Mouse (Mus musculus): ENCODE results near the gene Adamtsl3. TPM values are rescaled to one million over a fixed set of nuclear protein-coding genes. Genes with fewer than 3 reads are reported as not detected.

Adamtsl3 gene
- total RNA-seq, 2 experiments from 2014 or later: 6.0 to 6.4 TPM

DNA sequence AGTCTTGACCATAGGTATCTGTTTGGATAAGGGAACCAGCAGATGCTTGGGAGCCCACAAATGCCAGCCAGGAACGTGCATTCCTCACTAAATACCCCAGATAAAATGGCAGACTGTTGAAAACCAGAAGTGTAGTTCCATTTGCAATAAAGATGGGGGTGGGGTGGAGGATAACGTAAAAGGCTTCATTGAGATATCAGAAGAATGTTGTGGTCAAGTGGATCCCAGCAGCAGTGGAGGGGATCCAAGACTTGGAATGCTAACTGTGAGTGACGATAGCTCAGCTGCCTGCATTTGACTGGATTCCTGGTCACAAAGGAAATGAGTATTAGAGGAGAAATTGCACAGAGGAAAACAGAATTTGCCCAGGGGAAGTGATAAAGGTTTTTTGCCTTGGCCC, 87.1 kb downstream of the Adamtsl3 start:
- DNase-seq: peak; percentile 54 to 71

GRCm38 (mm10) chr7:82423602-82424001, 88.1 kb downstream of the Adamtsl3 start:
- DNase-seq: peak; percentile 42 to 48

DNA sequence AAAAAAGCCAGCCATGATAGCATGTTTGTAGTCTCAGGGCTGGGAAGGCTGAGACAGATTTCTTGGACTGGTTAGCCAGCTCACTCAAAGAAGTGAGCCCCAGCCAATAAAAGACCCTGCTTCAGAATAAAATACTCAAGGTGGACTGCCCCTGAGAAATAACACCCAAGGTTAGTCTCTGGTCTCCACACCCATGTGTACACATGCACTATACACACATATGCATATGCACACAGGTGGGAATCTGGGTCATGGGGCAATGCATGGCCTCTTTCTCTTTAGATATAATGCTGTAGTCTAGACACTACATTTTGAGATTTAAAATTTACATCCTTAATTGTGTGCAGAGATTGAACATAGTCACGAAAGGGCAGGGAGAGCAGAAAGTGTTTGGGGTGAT, 88.8 kb downstream of the Adamtsl3 start:
- no peak for DNase-seq

- DNase-seq: peak in 1 of 2 experiments; percentile 34
Observed at GRCm38 (mm10) chr7:82425374-82425773, 89.9 kb downstream of the Adamtsl3 start.

GRCm38 (mm10) chr7:82429447-82429846, 94.0 kb downstream of the Adamtsl3 start:
- DNase-seq: no peak

DNA sequence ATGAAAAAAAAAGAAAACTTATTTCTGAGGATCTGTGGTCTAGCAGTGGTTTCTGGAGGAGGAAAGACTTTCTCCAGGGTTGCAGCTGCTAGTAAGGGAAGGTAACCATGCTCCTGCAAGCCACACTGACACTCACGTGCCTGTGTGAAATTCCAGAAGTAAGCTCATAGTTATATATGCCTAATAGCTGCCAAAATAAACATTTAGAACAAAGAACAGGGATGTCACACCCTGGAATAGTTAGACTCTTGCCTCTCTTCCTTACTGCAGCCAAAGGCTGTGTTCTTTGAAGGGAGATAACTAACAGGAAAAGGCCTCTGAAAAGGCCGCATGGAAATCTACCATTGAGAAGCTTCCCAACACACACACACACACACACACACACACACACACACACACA, 96.1 kb downstream of the Adamtsl3 start:
- no peak for DNase-seq

- DNase-seq: no peak
Observed at GRCm38 (mm10) chr7:82433226-82433625, 97.7 kb downstream of the Adamtsl3 start.

DNA sequence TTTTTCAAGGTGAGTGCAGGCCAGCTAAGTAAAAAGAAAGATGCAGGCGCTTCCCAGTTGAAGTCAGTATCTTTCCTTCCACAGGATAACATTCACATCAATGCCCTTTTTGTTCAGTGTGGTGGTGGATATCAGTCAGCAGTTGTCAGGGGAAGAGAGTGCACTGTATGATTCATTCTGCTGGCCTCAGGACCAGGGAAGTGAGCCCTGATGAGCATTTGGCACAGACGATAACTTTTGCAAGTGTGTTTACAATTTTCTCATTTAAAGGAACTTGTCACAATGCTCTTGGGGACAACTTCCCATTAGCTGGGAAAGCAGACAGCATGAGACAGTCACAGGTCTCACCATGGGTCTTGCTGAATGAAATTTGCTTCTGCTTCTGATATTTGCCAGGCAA, 122.9 kb downstream of the Adamtsl3 start:
- DNase-seq: peak; percentile 24 to 54

DNA sequence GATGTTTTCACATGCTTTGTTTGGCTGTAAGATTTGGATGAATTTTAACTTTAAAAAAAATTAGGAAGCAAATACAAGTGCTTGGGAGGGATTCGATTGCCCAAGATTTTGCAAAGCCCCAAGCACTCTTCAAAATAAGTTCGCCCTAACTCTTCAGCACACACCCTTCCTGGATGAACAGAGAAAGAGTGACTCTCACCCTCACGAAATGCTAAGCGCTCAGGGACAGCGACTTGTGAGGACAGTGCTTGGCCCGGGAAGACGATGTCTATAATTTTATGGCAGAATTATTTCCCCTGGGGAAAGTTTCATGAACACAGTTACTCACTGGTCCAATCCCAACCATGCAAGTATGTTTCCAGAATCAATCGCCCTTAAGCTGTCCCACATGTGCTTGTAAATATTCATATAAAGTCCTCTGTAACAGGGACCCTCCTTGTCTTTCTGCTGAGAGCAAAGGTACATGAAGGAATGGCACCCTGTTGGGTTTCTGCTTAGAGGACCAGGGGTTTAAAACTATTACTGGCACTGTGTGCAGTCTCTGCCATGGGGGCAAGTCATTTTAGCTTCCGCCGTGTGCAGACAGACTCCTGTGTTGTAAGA, 127.5 kb downstream of the Adamtsl3 start:
- peak; percentile 38 to 47 for DNase-seq

DNA sequence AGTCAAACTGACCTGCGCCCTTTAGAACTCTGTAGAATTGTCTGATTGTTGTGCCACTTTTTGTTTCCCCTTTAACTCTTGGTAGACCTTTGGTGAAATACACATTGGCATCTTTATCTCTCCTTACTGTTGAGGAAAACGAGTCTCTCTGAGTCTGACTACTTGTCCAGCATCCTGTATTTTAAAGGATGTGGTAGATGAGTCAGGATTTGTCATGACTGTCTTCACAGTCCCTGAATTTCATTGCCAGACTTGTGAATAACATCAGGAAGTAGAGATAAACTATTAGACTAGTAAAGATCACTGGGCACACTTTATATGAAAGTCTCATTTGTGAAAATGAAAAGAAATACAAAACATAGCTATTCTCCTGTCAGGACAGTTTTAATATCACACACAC, 128.9 kb downstream of the Adamtsl3 start:
- DNase-seq: no peak

- no peak for DNase-seq
Observed at GRCm38 (mm10) chr7:82465437-82465836, 129.9 kb downstream of the Adamtsl3 start.

DNA sequence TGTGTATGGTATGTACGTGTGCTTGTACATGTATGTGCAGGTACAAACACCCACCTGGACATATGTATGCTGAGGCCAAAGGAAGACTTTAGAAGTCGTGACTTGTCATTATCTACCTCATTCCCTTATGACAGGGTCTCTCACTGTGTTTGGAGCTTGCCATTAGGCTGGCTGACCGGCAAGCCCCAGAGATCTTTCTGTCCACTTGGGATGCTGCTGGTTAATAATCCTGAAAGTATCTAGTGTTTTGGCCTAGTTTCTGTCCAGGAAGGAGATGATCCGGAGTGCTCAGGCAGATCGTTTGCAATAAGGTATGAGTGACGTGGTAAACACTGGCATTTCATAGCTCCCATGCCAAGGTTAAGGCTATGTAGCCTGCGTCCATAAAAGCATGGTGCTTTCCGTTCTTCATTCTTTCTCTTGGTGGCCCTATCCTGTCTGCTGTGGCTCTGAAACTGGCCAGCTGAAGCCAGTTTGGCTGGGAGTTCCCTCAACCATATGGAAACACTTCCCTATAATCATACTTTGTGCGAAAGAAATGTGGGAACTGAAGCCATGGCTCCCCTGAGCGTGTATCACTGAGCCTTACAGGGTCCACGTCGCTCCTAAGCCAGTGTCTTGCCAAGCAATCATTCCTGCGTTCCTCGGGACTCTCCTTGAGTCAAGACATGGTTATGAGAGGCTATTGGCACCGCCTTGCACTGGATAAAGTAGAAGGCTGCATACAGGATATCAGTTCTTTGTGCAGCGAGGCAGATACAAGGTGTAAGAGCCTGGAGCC, 141.1 kb downstream of the Adamtsl3 start:
- DNase-seq: no peak

- DNase-seq: no peak
Observed at GRCm38 (mm10) chr7:82478461-82478860, 143.0 kb downstream of the Adamtsl3 start.

- DNase-seq: peak; percentile 71 to 81
Observed at GRCm38 (mm10) chr7:82478861-82479755, 143.6 kb downstream of the Adamtsl3 start.

DNA sequence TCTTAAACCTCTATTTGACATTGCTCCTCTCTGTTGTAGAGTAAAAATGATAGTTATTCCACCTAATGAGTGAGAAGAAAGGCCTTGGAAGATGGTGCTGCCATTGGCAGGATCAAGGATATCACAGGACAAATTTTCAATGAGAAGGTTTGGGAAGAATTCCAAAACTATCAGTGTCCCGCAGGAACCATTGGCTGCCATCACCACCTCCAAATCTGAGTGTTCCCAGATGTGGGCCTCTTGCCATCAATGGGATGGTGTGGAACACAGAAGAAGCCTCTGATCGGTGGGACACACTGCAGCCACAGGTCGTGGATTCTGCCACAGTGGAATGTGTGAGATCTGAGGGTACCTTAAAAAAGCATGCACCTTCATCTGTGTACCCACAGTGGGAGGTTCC, 147.9 kb downstream of the Adamtsl3 start:
- DNase-seq: peak; percentile 32 to 45

- DNase-seq: peak; percentile 24 to 49
Observed at GRCm38 (mm10) chr7:82484834-82485233, 149.3 kb downstream of the Adamtsl3 start.

- DNase-seq: no peak
Observed at GRCm38 (mm10) chr7:82485344-82485954, 150.0 kb downstream of the Adamtsl3 start.

DNA sequence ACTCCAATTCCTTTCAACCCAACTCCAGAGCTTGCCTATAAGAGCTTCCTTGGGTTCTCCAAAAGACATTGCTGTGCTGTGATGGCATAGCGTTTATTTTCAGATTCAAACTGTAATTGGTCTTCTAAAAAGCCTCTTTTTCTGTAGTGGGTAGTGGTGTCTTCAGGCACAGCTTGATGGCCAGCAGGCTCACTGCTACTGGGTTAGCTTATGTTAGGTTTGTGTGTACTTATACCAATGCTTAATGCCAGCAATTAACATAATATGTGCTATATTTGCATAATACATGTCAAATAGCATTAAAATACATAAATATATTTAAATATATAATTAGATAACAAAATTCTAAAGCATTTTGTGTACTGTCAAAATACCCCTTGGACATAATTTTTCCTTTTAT, 155.5 kb downstream of the Adamtsl3 start:
- DNase-seq: no peak

- no peak for DNase-seq
Observed at GRCm38 (mm10) chr7:82492881-82493280, 157.4 kb downstream of the Adamtsl3 start.

- no peak for DNase-seq
Observed at GRCm38 (mm10) chr7:82494220-82494619, 158.7 kb downstream of the Adamtsl3 start.

- no peak for DNase-seq
Observed at GRCm38 (mm10) chr7:82497064-82497463, 161.6 kb downstream of the Adamtsl3 start.

- DNase-seq: no peak
Observed at GRCm38 (mm10) chr7:82501306-82501705, 165.8 kb downstream of the Adamtsl3 start.

Measured in heart, adult 18-20 months (tissue).